In genomic region chr2:143217760-143218358, GRCm38 (mm10) we compare ENCODE assay signal across 11 mouse cellular contexts.
A peak's percentile ranks its signal among the peaks of the same experiment; 100 is the strongest.
DNase-seq lines count a peak whose midpoint lies in the region; ATAC-seq and TF ChIP-seq lines count a peak whose summit lies in the region.
"Had no signal": no experiment of that assay in that cellular context is flagged by ENCODE, and none has a peak within 500 bp of the region (broad histone marks: within the 10 kb centered on the region; RNA-seq: fewer than 3 reads in every experiment).

No protein-coding gene starts in this region.

- intact Hi-C loops in gastrocnemius, adult 2 months (cut with DNase I), result no loop called here

- H3K27me3 ChIP-seq in kidney, embryonic 15.5 days, result no peaks in the 10 kb centered on the region
- H3K27me3 ChIP-seq in kidney, embryonic 14.5 days (ENCODE audit: control insufficient read depth, insufficient read depth, low read length), result no peaks in the 10 kb centered on the region
- H3K27me3 ChIP-seq: limb, embryonic 12.5 days; midbrain, embryonic 12.5 days had no signal

- TF ChIP-seq CTCF in gastrocnemius, adult 2 months (IDR thresholded peaks at IDR 0.05), result no peak

- H3K27ac ChIP-seq in kidney, embryonic 15.5 days, result no peak overlapping the region
- H3K27ac ChIP-seq in kidney, embryonic 14.5 days (ENCODE audit: low read depth, low read length), result no peak overlapping the region
- H3K27ac ChIP-seq in gastrocnemius, adult 2 months, result no peak overlapping the region
- H3K27ac ChIP-seq: limb, embryonic 12.5 days; midbrain, embryonic 12.5 days had no signal

- 61% methylated on average over 5 of the region's 5 CpGs for WGBS in kidney, embryonic 15.5 days
- WGBS in kidney, embryonic 14.5 days, result 73% methylated on average over 5 of the region's 5 CpGs

- H3K4me3 ChIP-seq in kidney, embryonic 15.5 days (replicated peaks), result no peak overlapping the region
- no peak overlapping the region for H3K4me3 ChIP-seq in kidney, embryonic 14.5 days (ENCODE audit: low read length)
- H3K4me3 ChIP-seq in gastrocnemius, adult 2 months, result no peak overlapping the region
- H3K4me3 ChIP-seq: limb, embryonic 12.5 days; midbrain, embryonic 12.5 days had no signal

- no peaks in the 10 kb centered on the region for H3K36me3 ChIP-seq in kidney, embryonic 15.5 days
- H3K36me3 ChIP-seq in kidney, embryonic 14.5 days (ENCODE audit: control insufficient read depth, insufficient read depth, low read length), result no peaks in the 10 kb centered on the region
- H3K36me3 ChIP-seq: limb, embryonic 12.5 days; midbrain, embryonic 12.5 days had no signal

- no peak overlapping the region for H3K9ac ChIP-seq in kidney, embryonic 15.5 days
- no peak overlapping the region for H3K9ac ChIP-seq in kidney, embryonic 14.5 days (ENCODE audit: low read depth, low read length)
- H3K9ac ChIP-seq: limb, embryonic 12.5 days; midbrain, embryonic 12.5 days had no signal

- peak; percentile 99 for DNase-seq in cerebellum, adult 9-10 months
- DNase-seq in layer of hippocampus, adult 8-10 months (ENCODE audit: low spot score in 2 of 2), result peak; percentile 90 to 94
- peak; percentile 51 for DNase-seq in right cerebral cortex, postnatal 14 days
- DNase-seq in thymus, postnatal 25 days, result no peak
- DNase-seq in lung, postnatal 36 days, result no peak
- no peak for DNase-seq in gastrocnemius, adult 2 months
- DNase-seq: spleen, adult 18-20 months had no signal

- H3K4me1 ChIP-seq in kidney, embryonic 15.5 days, result no peaks in the 10 kb centered on the region
- no peaks in the 10 kb centered on the region for H3K4me1 ChIP-seq in kidney, embryonic 14.5 days (ENCODE audit: control insufficient read depth, insufficient read depth, low read length)
- H3K4me1 ChIP-seq: limb, embryonic 12.5 days; midbrain, embryonic 12.5 days had no signal

- no peaks in the 10 kb centered on the region for H3K9me3 ChIP-seq in kidney, embryonic 15.5 days (replicated peaks)
- H3K9me3 ChIP-seq in kidney, embryonic 14.5 days (ENCODE audit: control insufficient read depth, low read length), result no peaks in the 10 kb centered on the region
- H3K9me3 ChIP-seq: limb, embryonic 12.5 days; midbrain, embryonic 12.5 days had no signal

- ATAC-seq in kidney, embryonic 15.5 days (replicated peaks; ENCODE audit: low FRiP score), result 0 out of 2 replicates have a peak, but pooled peaks have one; percentile 49
- ATAC-seq in kidney, embryonic 14.5 days (ENCODE audit: low FRiP score, low TSS enrichment), result no peak

- H3K4me2 ChIP-seq in kidney, embryonic 15.5 days, result no peak overlapping the region
- no peak overlapping the region for H3K4me2 ChIP-seq in kidney, embryonic 14.5 days (replicated peaks; ENCODE audit: low read depth, low read length)
- H3K4me2 ChIP-seq: limb, embryonic 12.5 days; midbrain, embryonic 12.5 days had no signal

Comparison
In these comparisons a context has a peak if more than half of its experiments do, and no peak if none do; other contexts are left out.
1. DNase-seq: peak in cerebellum, adult 9-10 months (single experiment), layer of hippocampus, adult 8-10 months (2 of 2) and right cerebral cortex, postnatal 14 days (single experiment); none in thymus, postnatal 25 days (single experiment), lung, postnatal 36 days (single experiment) and gastrocnemius, adult 2 months (single experiment).